Mouse (Mus musculus) lung, embryonic 14.5 days (tissue): ENCODE data around the gene Olfr329-ps. TPM values are rescaled to one million over a fixed set of nuclear protein-coding genes. Genes with fewer than 3 reads are reported as not detected.

ENCODE experiments used
- ATAC-seq: fragments of 200-750 bp; cut with Nextera tagmentation; 2 replicates; pipeline ENCODE4 v1.8.0; 2017; ENCODE audit warnings: mild to moderate bottlenecking, moderate TSS enrichment, moderate library complexity; ENCODE audit not compliant: insufficient read depth
- DNase-seq: peaks from one replicate; pipeline ENCODE4 v3.0.0-alpha.2; 2015
- H3K27ac ChIP-seq: fragments of 300-500 bp; sonication (generic); 2 replicates; pipeline ENCODE4 v1.5.1; 2014; ENCODE audit warnings: low read depth, mild to moderate bottlenecking, moderate library complexity
- H3K27me3 ChIP-seq: fragments of 300-500 bp; sonication (generic); 2 replicates; pipeline ENCODE4 v1.6.1; 2014; ENCODE audit warnings: low read length, control low read depth; ENCODE audit not compliant: insufficient read depth
- H3K36me3 ChIP-seq: fragments of 300-500 bp; sonication (generic); 2 replicates; pipeline ENCODE4 v1.6.1; 2014; ENCODE audit warnings: control low read depth; ENCODE audit not compliant: insufficient read depth
- H3K4me1 ChIP-seq: fragments of 300-500 bp; sonication (generic); 2 replicates; pipeline ENCODE4 v1.6.1; 2014; ENCODE audit warnings: antibody characterized with exemption, control low read depth; ENCODE audit not compliant: insufficient read depth
- H3K4me2 ChIP-seq: fragments of 300-500 bp; sonication (generic); 2 replicates; pipeline ENCODE4 v1.6.1; 2014; ENCODE audit warnings: mild to moderate bottlenecking
- H3K4me3 ChIP-seq: fragments of 300-500 bp; sonication (generic); 2 replicates; pipeline ENCODE4 v1.5.1; 2014; ENCODE audit warnings: low read depth, low read length
- H3K9ac ChIP-seq: fragments of 300-500 bp; sonication (generic); 2 replicates; pipeline ENCODE4 v1.6.1; 2014
- H3K9me3 ChIP-seq: fragments of 300-500 bp; sonication (generic); 2 replicates; pipeline ENCODE4 v1.6.1; 2016; ENCODE audit warnings: low read depth, low read length, control low read depth
- CTCF ChIP-seq: IDR thresholded peaks from 2 replicates; pipeline ENCODE4 v1.5.1; 2016; ENCODE audit warnings: antibody characterized with exemption, low read depth
- WGBS: fragments of 180-500 bp; shearing (Covaris S2); extraction: QIAGEN DNeasy Blood & Tissue Kit; methylation state at CpG from one replicate; pipeline ENCODE4 v1.1.7; 2014; 5-methylcytosine and 5-hydroxymethylcytosine counted together
- polyA plus RNA-seq: library from polyadenylated mRNA; unstranded; fragments of >200 nt; fragmentation: Nextera tagmentation; extraction: Ambion mirVana; gene quantifications from 2 replicates; pipeline ENCODE4 v1.2.1, GENCODE M21; 2014

Gene Olfr329-ps
- polyA plus RNA-seq, 1 experiment from 2014 or later = not detected

DNA sequence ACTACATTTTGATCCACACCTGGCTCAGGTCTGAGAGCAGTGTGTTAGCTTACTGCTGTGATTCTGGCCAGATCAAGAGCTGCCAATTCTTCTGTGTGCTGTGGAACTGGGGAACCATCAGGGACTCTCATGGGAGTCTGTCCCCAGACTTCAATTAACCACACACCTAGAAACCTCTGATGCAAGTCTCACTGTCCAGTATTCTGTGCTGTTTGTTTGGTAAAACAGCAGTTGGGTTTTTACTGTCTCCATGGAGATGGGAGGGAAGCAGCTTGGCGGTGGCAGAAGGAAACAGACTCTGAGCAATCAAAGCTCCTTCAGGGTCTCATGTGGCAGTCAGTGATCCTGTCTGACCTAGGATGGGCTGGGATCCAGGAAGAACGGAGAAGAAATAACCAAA lies 53.8 kb downstream of the Olfr329-ps start, which contains the start of gene Olfr332:
Olfr332 (minus strand) TSS at position 101 of the 400 bp plus-strand sequence.
- Histone ChIP-seq H3K36me3 (no peaks in the 10 kb centered on the region), H3K27me3 (no peaks in the 10 kb centered on the region), H3K9me3 (no peaks in the 10 kb centered on the region), H3K27ac (no peak within 1 kb of the TSS), H3K4me1 (no peaks in the 10 kb centered on the region), H3K4me3 (no peak within 1 kb of the TSS), H3K4me2 (no peak within 1 kb of the TSS), H3K9ac (no peak within 1 kb of the TSS)
- TF ChIP-seq CTCF = no peak
- 69% methylated on average over 2 of the region's 2 CpGs for WGBS
- ATAC-seq = no peak
- DNase-seq = no peak

Other genes with a start within 250 kb of the Olfr329-ps start
- 13.9 and 15.2 TPM in 2 replicates for gene Zfp692, start 239.4 kb downstream of the Olfr329-ps start, polyA plus RNA-seq
- gene Zfp672, start 216.1 kb downstream of the Olfr329-ps start, polyA plus RNA-seq = 31.3 and 39.1 TPM in 2 replicates
- 26.3 and 26.4 TPM in 2 replicates for gene Sh3bp5l, start 215.7 kb downstream of the Olfr329-ps start, polyA plus RNA-seq
- gene Lypd8, start 167.4 kb downstream of the Olfr329-ps start, polyA plus RNA-seq = not detected in 2 replicates
- gene 1810065E05Rik, start 125.3 kb downstream of the Olfr329-ps start, polyA plus RNA-seq = not detected in 2 replicates
- gene Gm12253, start 113.9 kb downstream of the Olfr329-ps start, polyA plus RNA-seq = not detected in 2 replicates
- gene Lypd9, start 93.5 kb downstream of the Olfr329-ps start, polyA plus RNA-seq = not detected in 2 replicates
- not detected in 2 replicates for gene Olfr30, start 84.2 kb downstream of the Olfr329-ps start, polyA plus RNA-seq
- gene Olfr332, start 53.9 kb downstream of the Olfr329-ps start, polyA plus RNA-seq = not detected in 2 replicates
- gene Olfr331, start 43.9 kb downstream of the Olfr329-ps start, polyA plus RNA-seq = not detected in 2 replicates
- gene Olfr330, start 11.6 kb downstream of the Olfr329-ps start, polyA plus RNA-seq = not detected in 2 replicates
- 0.07 and 0.08 TPM in 2 replicates for gene Olfr328, start 9.2 kb upstream of the Olfr329-ps start, polyA plus RNA-seq
- not detected in 2 replicates for gene Olfr224, start 24.1 kb upstream of the Olfr329-ps start, polyA plus RNA-seq
- not detected in 2 replicates for gene Olfr325, start 31.3 kb upstream of the Olfr329-ps start, polyA plus RNA-seq
- gene Olfr324, start 48.7 kb upstream of the Olfr329-ps start, polyA plus RNA-seq = not detected in 2 replicates
- not detected in 2 replicates for gene 2210407C18Rik, start 69.7 kb upstream of the Olfr329-ps start, polyA plus RNA-seq
- gene Olfr323, start 84.1 kb upstream of the Olfr329-ps start, polyA plus RNA-seq = not detected in 2 replicates
- gene Trim58, start 94.0 kb upstream of the Olfr329-ps start, polyA plus RNA-seq = 0.11 TPM in 1 of 2 replicates, not detected in the other
- gene Olfr322, start 112.4 kb upstream of the Olfr329-ps start, polyA plus RNA-seq = not detected in 2 replicates
- not detected in 2 replicates for gene Olfr320, start 134.7 kb upstream of the Olfr329-ps start, polyA plus RNA-seq
- gene Olfr319, start 152.7 kb upstream of the Olfr329-ps start, polyA plus RNA-seq = not detected in 2 replicates
- gene Olfr318, start 177.6 kb upstream of the Olfr329-ps start, polyA plus RNA-seq = not detected in 2 replicates
- not detected in 2 replicates for gene Olfr317, start 192.8 kb upstream of the Olfr329-ps start, polyA plus RNA-seq
- not detected in 2 replicates for gene Olfr316, start 206.3 kb upstream of the Olfr329-ps start, polyA plus RNA-seq
- not detected in 2 replicates for gene Olfr315, start 226.8 kb upstream of the Olfr329-ps start, polyA plus RNA-seq
- 0.11 TPM in 1 of 2 replicates, not detected in the other for gene Olfr314, start 236.5 kb upstream of the Olfr329-ps start, polyA plus RNA-seq